Mouse (Mus musculus): ENCODE data around the gene Ophn1. TPM values are rescaled to one million over a fixed set of nuclear protein-coding genes. Genes with fewer than 3 reads are reported as not detected.
A peak's percentile ranks its signal among the peaks of the same experiment; 100 is the strongest.

Ophn1 gene
- polyA plus RNA-seq, 1 experiment, result 30.7 TPM

- Histone ChIP-seq H3K27me3 (ENCODE audit: control insufficient read depth, insufficient read depth, low read length) (no peaks in the 10 kb centered on the region), H3K4me1 (ENCODE audit: control insufficient read depth, insufficient read depth, low read length) (no peaks in the 10 kb centered on the region), H3K27ac (ENCODE audit: insufficient read depth, low read length) (no peak overlapping the region), H3K4me3 (replicated peaks; ENCODE audit: insufficient read depth, low read depth, low read length) (no peak overlapping the region)
- TF ChIP-seq POLR2A (IDR thresholded peaks at IDR 0.05; ENCODE audit: borderline replicate concordance, insufficient read depth, low read length) (no peak), CTCF (IDR thresholded peaks at IDR 0.05; ENCODE audit: borderline replicate concordance, insufficient read depth, low read depth, low read length) (no peak)
- DNase-seq, result peak; percentile 42 to 47
- 21% methylated on average over 3 of the region's 3 CpGs for WGBS
Observed at GRCm38 (mm10) chrX:98898307-98898706, 7.5 kb upstream of the Ophn1 start.

- no peak for DNase-seq
- Histone ChIP-seq H3K27me3 (ENCODE audit: control insufficient read depth, insufficient read depth, low read length) (no peaks in the 10 kb centered on the region), H3K4me3 (replicated peaks; ENCODE audit: insufficient read depth, low read depth, low read length) (peak overlapping the region; percentile 75), H3K4me1 (ENCODE audit: control insufficient read depth, insufficient read depth, low read length) (0 out of 2 replicates have a peak, but pooled peaks cover 4% of the 10 kb centered on the region), H3K27ac (ENCODE audit: insufficient read depth, low read length) (peak overlapping the region; percentile 57; the same call in 1 of the 2 replicates)
- 7% methylated on average over 14 of the region's 14 CpGs for WGBS
- TF ChIP-seq POLR2A (IDR thresholded peaks at IDR 0.05; ENCODE audit: borderline replicate concordance, insufficient read depth, low read length) (no peak), CTCF (IDR thresholded peaks at IDR 0.05; ENCODE audit: borderline replicate concordance, insufficient read depth, low read depth, low read length) (no peak)
Observed at GRCm38 (mm10) chrX:98890072-98890405, 786 bp downstream of the Ophn1 start.

- 95% methylated on average over 2 of the region's 2 CpGs for WGBS
- H3K27me3 ChIP-seq (ENCODE audit: control insufficient read depth, insufficient read depth, low read length), result no peaks in the 10 kb centered on the region
- TF ChIP-seq CTCF (IDR thresholded peaks at IDR 0.05; ENCODE audit: borderline replicate concordance, insufficient read depth, low read depth, low read length) (no peak), POLR2A (IDR thresholded peaks at IDR 0.05; ENCODE audit: borderline replicate concordance, insufficient read depth, low read length) (no peak)
- H3K4me1 ChIP-seq (ENCODE audit: control insufficient read depth, insufficient read depth, low read length), result no peaks in the 10 kb centered on the region
- DNase-seq, result no peak
- no peak overlapping the region for H3K4me3 ChIP-seq (replicated peaks; ENCODE audit: insufficient read depth, low read depth, low read length)
- H3K27ac ChIP-seq (ENCODE audit: insufficient read depth, low read length), result no peak overlapping the region
Observed at GRCm38 (mm10) chrX:98881983-98882382, 8.8 kb downstream of the Ophn1 start.

GRCm38 (mm10) chrX:98881085-98881484, 9.7 kb downstream of the Ophn1 start:
- H3K4me1 ChIP-seq (ENCODE audit: control insufficient read depth, insufficient read depth, low read length), result no peaks in the 10 kb centered on the region
- no peak for DNase-seq
- TF ChIP-seq CTCF (IDR thresholded peaks at IDR 0.05; ENCODE audit: borderline replicate concordance, insufficient read depth, low read depth, low read length), result no peak
- no peak for TF ChIP-seq POLR2A (IDR thresholded peaks at IDR 0.05; ENCODE audit: borderline replicate concordance, insufficient read depth, low read length)
- WGBS, result 92% methylated on average over 2 of the region's 2 CpGs
- no peak overlapping the region for H3K4me3 ChIP-seq (replicated peaks; ENCODE audit: insufficient read depth, low read depth, low read length)
- no peak overlapping the region for H3K27ac ChIP-seq (ENCODE audit: insufficient read depth, low read length)
- H3K27me3 ChIP-seq (ENCODE audit: control insufficient read depth, insufficient read depth, low read length), result no peaks in the 10 kb centered on the region

- WGBS, result 94% methylated on average over 6 of the region's 6 CpGs
Observed at GRCm38 (mm10) chrX:98880314-98880713, 10.5 kb downstream of the Ophn1 start.

GRCm38 (mm10) chrX:98875144-98875543, 15.7 kb downstream of the Ophn1 start:
- no peak for DNase-seq
- TF ChIP-seq CTCF (IDR thresholded peaks at IDR 0.05; ENCODE audit: borderline replicate concordance, insufficient read depth, low read depth, low read length) (no peak), POLR2A (IDR thresholded peaks at IDR 0.05; ENCODE audit: borderline replicate concordance, insufficient read depth, low read length) (no peak)
- no peaks in the 10 kb centered on the region for H3K27me3 ChIP-seq (ENCODE audit: control insufficient read depth, insufficient read depth, low read length)
- H3K27ac ChIP-seq (ENCODE audit: insufficient read depth, low read length), result no peak overlapping the region
- H3K4me1 ChIP-seq (ENCODE audit: control insufficient read depth, insufficient read depth, low read length), result no peaks in the 10 kb centered on the region
- 71% methylated on average over 6 of the region's 6 CpGs for WGBS
- H3K4me3 ChIP-seq (replicated peaks; ENCODE audit: insufficient read depth, low read depth, low read length), result no peak overlapping the region

More at GRCm38 (mm10) chrX:98880314-98880713, 10.5 kb downstream of the Ophn1 start:
- no peak overlapping the region for H3K4me3 ChIP-seq (replicated peaks; ENCODE audit: insufficient read depth, low read depth, low read length)
- TF ChIP-seq POLR2A (IDR thresholded peaks at IDR 0.05; ENCODE audit: borderline replicate concordance, insufficient read depth, low read length) (no peak), CTCF (IDR thresholded peaks at IDR 0.05; ENCODE audit: borderline replicate concordance, insufficient read depth, low read depth, low read length) (no peak)
- no peaks in the 10 kb centered on the region for H3K27me3 ChIP-seq (ENCODE audit: control insufficient read depth, insufficient read depth, low read length)
- H3K4me1 ChIP-seq (ENCODE audit: control insufficient read depth, insufficient read depth, low read length), result no peaks in the 10 kb centered on the region
- DNase-seq, result no peak
- H3K27ac ChIP-seq (ENCODE audit: insufficient read depth, low read length), result no peak overlapping the region

- Histone ChIP-seq H3K4me1 (ENCODE audit: control insufficient read depth, insufficient read depth, low read length) (no peaks in the 10 kb centered on the region), H3K27ac (ENCODE audit: insufficient read depth, low read length) (no peak overlapping the region), H3K4me3 (replicated peaks; ENCODE audit: insufficient read depth, low read depth, low read length) (no peak overlapping the region), H3K27me3 (ENCODE audit: control insufficient read depth, insufficient read depth, low read length) (no peaks in the 10 kb centered on the region)
- no peak for DNase-seq
- TF ChIP-seq POLR2A (IDR thresholded peaks at IDR 0.05; ENCODE audit: borderline replicate concordance, insufficient read depth, low read length), result no peak
- TF ChIP-seq CTCF (IDR thresholded peaks at IDR 0.05; ENCODE audit: borderline replicate concordance, insufficient read depth, low read depth, low read length), result no peak
- WGBS, result 90% methylated on average over 5 of the region's 5 CpGs
Observed at GRCm38 (mm10) chrX:98874086-98874485, 16.7 kb downstream of the Ophn1 start.

GRCm38 (mm10) chrX:98872064-98872463, 18.8 kb downstream of the Ophn1 start:
- Histone ChIP-seq H3K4me3 (replicated peaks; ENCODE audit: insufficient read depth, low read depth, low read length) (no peak overlapping the region), H3K27me3 (ENCODE audit: control insufficient read depth, insufficient read depth, low read length) (no peaks in the 10 kb centered on the region), H3K27ac (ENCODE audit: insufficient read depth, low read length) (no peak overlapping the region), H3K4me1 (ENCODE audit: control insufficient read depth, insufficient read depth, low read length) (no peaks in the 10 kb centered on the region)
- no peak for DNase-seq
- TF ChIP-seq CTCF (IDR thresholded peaks at IDR 0.05; ENCODE audit: borderline replicate concordance, insufficient read depth, low read depth, low read length) (no peak), POLR2A (IDR thresholded peaks at IDR 0.05; ENCODE audit: borderline replicate concordance, insufficient read depth, low read length) (no peak)
- 58% methylated on average over 1 of the region's 1 CpGs for WGBS
